Mouse (Mus musculus) brain, embryonic 14.5 days (tissue): ENCODE data around the gene Fdx1. TPM values are rescaled to one million over a fixed set of nuclear protein-coding genes. Genes with fewer than 3 reads are reported as not detected.

Experiments
- DNase-seq: peaks from one replicate; pipeline ENCODE4 v3.0.0-alpha.2; 2011; ENCODE audit warnings: low read depth
- CTCF ChIP-seq: fragments of 200-500 bp; IDR thresholded peaks from 2 replicates; pipeline ENCODE4 v1.5.1; 2012; ENCODE audit warnings: inconsistent platforms, mild to moderate bottlenecking, moderate library complexity, borderline replicate concordance; ENCODE audit not compliant: insufficient read depth, insufficient read length; ENCODE audit errors: extremely low read depth
- POLR2A ChIP-seq: fragments of 200-500 bp; IDR thresholded peaks from 2 replicates; pipeline ENCODE4 v1.6.1; 2012; ENCODE audit warnings: mild to moderate bottlenecking, inconsistent platforms, borderline replicate concordance; ENCODE audit not compliant: poor library complexity, insufficient read depth, insufficient read length, severe bottlenecking; ENCODE audit errors: extremely low read depth
- polyA plus RNA-seq: library from polyadenylated mRNA; depleted of rRNA; stranded (reverse); fragments of >200 nt; gene quantifications from 2 replicates; pipeline ENCODE4 v1.2.3, GENCODE M21; 2012

Fdx1 gene
- polyA plus RNA-seq, 1 experiment: 22.4 TPM

- TF ChIP-seq POLR2A: no peak
- no peak for TF ChIP-seq CTCF
- peak; percentile 9 for DNase-seq
Observed at GRCm38 (mm10) chr9:51990828-51991227, 27.5 kb upstream of the Fdx1 start.

GRCm38 (mm10) chr9:51985493-51986099 lies 22.2 kb upstream of the Fdx1 start:
- peak; percentile 93 for DNase-seq
- TF ChIP-seq POLR2A (no peak), CTCF (no peak)

- no peak for TF ChIP-seq POLR2A
- no peak for TF ChIP-seq CTCF
- DNase-seq: no peak
Observed at GRCm38 (mm10) chr9:51981131-51981530, 17.8 kb upstream of the Fdx1 start.

GRCm38 (mm10) chr9:51979301-51979700 lies 15.9 kb upstream of the Fdx1 start:
- no peak for DNase-seq
- TF ChIP-seq POLR2A: no peak

- peak; percentile 11 for DNase-seq
- TF ChIP-seq CTCF (no peak), POLR2A (no peak)
Observed at GRCm38 (mm10) chr9:51978545-51979259, 15.3 kb upstream of the Fdx1 start.

GRCm38 (mm10) chr9:51977439-51978000 lies 14.2 kb upstream of the Fdx1 start:
- peak; percentile 84 for DNase-seq
- TF ChIP-seq POLR2A (no peak), CTCF (peak; percentile 87)

GRCm38 (mm10) chr9:51974871-51975270 lies 11.5 kb upstream of the Fdx1 start:
- no peak for DNase-seq
- TF ChIP-seq POLR2A: no peak

- TF ChIP-seq CTCF: no peak
- no peak for TF ChIP-seq POLR2A
- DNase-seq: no peak
Observed at GRCm38 (mm10) chr9:51973846-51974245, 10.5 kb upstream of the Fdx1 start.

- TF ChIP-seq CTCF: peak; percentile 23; the same call in 1 of the 2 replicates
- no peak for TF ChIP-seq POLR2A
- DNase-seq: no peak
Observed at GRCm38 (mm10) chr9:51966373-51966772, 3.0 kb upstream of the Fdx1 start.

GRCm38 (mm10) chr9:51964110-51964509 lies 754 bp upstream of the Fdx1 start:
- DNase-seq: no peak
- no peak for TF ChIP-seq POLR2A
- TF ChIP-seq CTCF: no peak

GRCm38 (mm10) chr9:51961190-51961909 lies 2.0 kb downstream of the Fdx1 start:
- TF ChIP-seq CTCF (no peak), POLR2A (no peak)
- DNase-seq: peak; percentile 42
